Mouse (Mus musculus) olfactory bulb, adult 2 months (tissue): Measurements from ENCODE around the gene Xrcc4. TPM values are rescaled to one million over a fixed set of nuclear protein-coding genes. Genes with fewer than 3 reads are reported as not detected.
"Not testable (repeated sequence)": the region's sequence is repeated elsewhere in the genome, so short reads cannot be mapped to it uniquely, and the experiment has no call there.

Source experiments
- H3K27ac ChIP-seq: fragments of 200-500 bp; 2 replicates; pipeline ENCODE4 v1.5.1; 2012; ENCODE audit warnings: low read depth, low read length; ENCODE audit not compliant: insufficient read depth
- H3K4me1 ChIP-seq: fragments of 200-500 bp; 2 replicates; pipeline ENCODE4 v1.6.1; 2012; ENCODE audit warnings: low read length; ENCODE audit not compliant: control insufficient read depth, insufficient read depth
- H3K4me3 ChIP-seq: fragments of 200-500 bp; 2 replicates; pipeline ENCODE4 v1.5.1; 2012; ENCODE audit warnings: mild to moderate bottlenecking, low read depth, low read length, moderate library complexity; ENCODE audit not compliant: insufficient read depth
- CTCF ChIP-seq: fragments of 200-500 bp; IDR thresholded peaks from 2 replicates; pipeline ENCODE4 v1.5.1; 2012; ENCODE audit warnings: low read depth, mild to moderate bottlenecking, low read length, moderate library complexity; ENCODE audit not compliant: insufficient read depth
- POLR2A ChIP-seq: fragments of 200-500 bp; IDR thresholded peaks from 2 replicates; pipeline ENCODE4 v1.6.1; 2012; ENCODE audit warnings: mild to moderate bottlenecking, low read depth, low read length, moderate library complexity; ENCODE audit not compliant: insufficient read depth
- WGBS: fragments of 180-500 bp; shearing (Covaris S2); methylation state at CpG from one replicate; pipeline ENCODE4 v1.1.7; 2018; 5-methylcytosine and 5-hydroxymethylcytosine counted together
- polyA plus RNA-seq: library from polyadenylated mRNA; stranded (reverse); fragments of >200 nt; gene quantifications from 2 replicates; pipeline ENCODE4 v1.2.4, GENCODE M21; 2012; ENCODE audit warnings: low replicate concordance; ENCODE audit not compliant: missing spikeins, insufficient read depth, insufficient read length

The Xrcc4 gene
- polyA plus RNA-seq, 1 experiment: not detected

- H3K4me3 ChIP-seq: no peak overlapping the region
- WGBS: 92% methylated on average over 3 of the region's 3 CpGs
- no peak overlapping the region for H3K27ac ChIP-seq
- H3K4me1 ChIP-seq: no peaks in the 10 kb centered on the region
- no peak for TF ChIP-seq CTCF
- TF ChIP-seq POLR2A: no peak
Measured at GRCm38 (mm10) chr13:89765966-89766365, 323.4 kb downstream of the Xrcc4 start.

- TF ChIP-seq POLR2A (no peak), CTCF (no peak)
- WGBS: 74% methylated on average over 3 of the region's 3 CpGs
- Histone ChIP-seq H3K4me3 (no peak overlapping the region), H3K4me1 (no peaks in the 10 kb centered on the region), H3K27ac (no peak overlapping the region)
Measured at GRCm38 (mm10) chr13:89762339-89762738, 327.1 kb downstream of the Xrcc4 start.

GRCm38 (mm10) chr13:89756347-89756746 is 333.1 kb downstream of the Xrcc4 start:
- H3K4me1 ChIP-seq: no peaks in the 10 kb centered on the region
- no peak overlapping the region for H3K27ac ChIP-seq
- TF ChIP-seq POLR2A (no peak), CTCF (no peak)
- H3K4me3 ChIP-seq: no peak overlapping the region

GRCm38 (mm10) chr13:89750562-89750961 is 338.8 kb downstream of the Xrcc4 start:
- not testable (repeated sequence) for H3K27ac ChIP-seq, H3K4me1 ChIP-seq, H3K4me3 ChIP-seq
- 27% methylated on average over 3 of the region's 3 CpGs for WGBS

GRCm38 (mm10) chr13:89743201-89743600 is 346.2 kb downstream of the Xrcc4 start:
- H3K4me1 ChIP-seq: peaks cover 19% of the 10 kb centered on the region
- H3K27ac ChIP-seq: no peak overlapping the region
- no peak overlapping the region for H3K4me3 ChIP-seq
- TF ChIP-seq POLR2A (no peak), CTCF (no peak)
- WGBS: 62% methylated on average over 8 of the region's 8 CpGs

- TF ChIP-seq CTCF (no peak), POLR2A (no peak)
Measured at GRCm38 (mm10) chr13:89742686-89743200, 346.7 kb downstream of the Xrcc4 start.

GRCm38 (mm10) chr13:89741766-89742685 is 347.4 kb downstream of the Xrcc4 start, which contains the start of gene Vcan:
Gene Vcan, minus strand, starts transcription at chr13:89742509.
- H3K27ac ChIP-seq: no peak within 1 kb of the TSS

More at GRCm38 (mm10) chr13:89742686-89743200, 346.7 kb downstream of the Xrcc4 start:
- Histone ChIP-seq H3K27ac (no peak overlapping the region), H3K4me1 (peaks cover 19% of the 10 kb centered on the region), H3K4me3 (peak overlapping the region; percentile 58; the same call in 1 of the 2 replicates)
- WGBS: 20% methylated on average over 15 of the region's 15 CpGs

GRCm38 (mm10) chr13:89741116-89741551 is 348.3 kb downstream of the Xrcc4 start:
- H3K4me1 ChIP-seq: peaks cover 19% of the 10 kb centered on the region
- peak overlapping the region; percentile 64 for H3K4me3 ChIP-seq
- WGBS: under 1% methylated on average over 14 of the region's 14 CpGs
- no peak for TF ChIP-seq CTCF
- TF ChIP-seq POLR2A: no peak
- H3K27ac ChIP-seq: no peak overlapping the region

More at GRCm38 (mm10) chr13:89741766-89742685, 347.4 kb downstream of the Xrcc4 start, which contains the start of gene Vcan:
- Histone ChIP-seq H3K4me3 (peak within 1 kb of the TSS; percentile 64), H3K4me1 (peaks cover 19% of the 10 kb centered on the region)
- WGBS: 1% methylated on average over 40 of the region's 40 CpGs
- TF ChIP-seq CTCF (no peak; the same call in 1 of the 2 replicates), POLR2A (no peak)
